Mouse (Mus musculus): Measurements from ENCODE around the gene Col23a1.

Gene Col23a1

DNA sequence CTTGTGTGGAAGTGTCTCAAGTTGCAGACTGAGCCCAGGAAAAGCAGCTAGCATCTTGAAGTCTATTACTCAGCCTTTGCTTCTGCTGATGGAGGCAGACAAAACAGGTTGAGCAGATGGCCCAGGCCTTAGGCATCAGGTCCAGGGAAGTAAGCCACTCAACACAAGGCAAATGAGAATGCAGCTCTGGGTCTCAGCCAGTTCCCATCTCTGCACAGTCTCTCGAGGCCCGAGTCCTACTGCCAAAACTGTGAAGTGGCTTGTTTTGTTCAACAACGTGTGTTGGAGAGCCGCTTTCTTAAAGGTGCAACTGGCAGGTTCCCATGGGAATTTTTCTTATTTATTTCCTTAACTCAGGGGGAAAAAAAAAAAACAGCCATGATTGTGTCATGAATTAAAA, 101.8 kb downstream of the Col23a1 start:
- DNase-seq: no peak

DNA sequence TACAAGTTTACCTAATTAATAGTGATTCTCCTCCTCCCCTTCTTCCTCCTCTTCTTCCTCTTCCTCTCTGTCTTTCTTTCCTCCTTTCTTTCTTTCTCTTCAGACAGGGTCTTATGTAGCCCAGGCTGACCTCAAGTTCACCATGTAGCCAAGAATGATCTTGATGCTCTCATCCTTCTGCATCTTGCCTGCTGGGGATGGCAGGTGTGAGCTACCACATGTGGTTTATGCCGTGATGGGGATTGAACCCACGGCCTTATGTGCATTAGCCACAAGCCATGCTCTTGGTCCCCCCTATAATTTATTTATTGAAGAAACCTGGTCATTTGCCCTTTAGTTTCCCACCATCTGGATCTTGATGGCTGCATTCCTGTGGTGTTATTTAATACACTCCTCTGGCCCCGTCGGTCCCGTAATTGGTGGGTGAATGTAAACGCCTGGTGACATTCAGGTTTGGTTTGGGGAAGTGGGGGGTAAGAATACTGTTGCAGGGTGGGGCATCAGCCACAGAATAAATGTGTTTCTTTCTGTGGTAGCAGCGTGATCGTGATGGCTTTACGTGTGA, 104.7 kb downstream of the Col23a1 start:
- no peak for DNase-seq

DNA sequence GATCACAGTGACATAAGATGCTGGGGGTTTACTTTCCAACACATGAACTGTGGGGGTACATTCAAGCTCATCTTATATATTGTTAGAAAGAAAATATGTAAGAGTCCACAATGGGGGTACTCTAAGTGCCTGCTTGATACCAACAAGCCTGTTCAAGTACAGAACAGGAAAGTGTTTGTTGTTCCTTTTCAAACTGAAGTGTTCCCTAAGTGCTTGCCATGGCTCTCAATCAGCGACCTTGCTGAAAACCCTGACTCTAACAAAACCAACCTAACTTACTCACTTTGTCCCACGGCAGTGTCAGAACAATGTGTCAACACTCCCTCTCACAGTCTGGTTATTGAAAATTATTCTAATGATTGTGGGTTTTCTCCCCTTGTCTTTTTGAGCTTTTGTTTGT, 106.7 kb downstream of the Col23a1 start:
- DNase-seq: no peak

DNA sequence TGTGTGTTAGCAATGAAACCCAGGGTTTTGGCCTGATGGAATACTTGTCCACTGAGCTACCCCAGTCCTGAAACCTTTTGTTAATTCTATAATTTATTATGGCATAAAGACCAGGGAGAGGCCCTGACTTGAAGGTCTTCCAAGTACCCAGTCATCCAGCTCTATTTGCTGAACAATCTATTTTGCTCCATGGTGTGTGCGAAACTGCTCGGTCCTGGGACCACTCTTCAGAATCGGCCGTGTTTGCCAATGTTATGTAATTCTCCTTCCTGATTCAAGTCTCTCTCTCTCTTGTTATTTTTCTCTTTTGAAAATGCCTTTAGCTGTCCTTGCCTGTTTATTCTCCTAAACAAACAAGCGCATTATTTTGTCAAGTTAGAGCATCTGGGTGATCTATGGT, 108.4 kb downstream of the Col23a1 start:
- DNase-seq: no peak

DNA sequence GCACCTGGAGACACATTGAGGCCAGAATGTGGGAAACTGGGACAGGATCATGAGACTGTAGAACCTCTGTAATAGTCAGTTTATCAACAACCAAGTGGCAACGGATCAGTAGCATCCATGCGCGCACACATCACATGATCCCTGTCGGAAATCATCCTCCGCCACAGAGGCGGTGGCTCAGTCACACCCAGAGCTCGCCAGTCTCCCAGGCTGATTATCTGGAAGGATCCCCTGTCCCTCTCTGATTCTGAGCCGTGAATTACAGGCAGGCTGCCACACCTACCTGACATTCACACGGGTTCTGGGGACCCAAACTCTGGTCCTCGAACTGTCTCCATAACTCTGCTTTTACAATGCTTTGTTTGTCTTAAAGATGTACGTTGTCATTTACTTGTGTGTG, 110.6 kb downstream of the Col23a1 start:
- DNase-seq: no peak

DNA sequence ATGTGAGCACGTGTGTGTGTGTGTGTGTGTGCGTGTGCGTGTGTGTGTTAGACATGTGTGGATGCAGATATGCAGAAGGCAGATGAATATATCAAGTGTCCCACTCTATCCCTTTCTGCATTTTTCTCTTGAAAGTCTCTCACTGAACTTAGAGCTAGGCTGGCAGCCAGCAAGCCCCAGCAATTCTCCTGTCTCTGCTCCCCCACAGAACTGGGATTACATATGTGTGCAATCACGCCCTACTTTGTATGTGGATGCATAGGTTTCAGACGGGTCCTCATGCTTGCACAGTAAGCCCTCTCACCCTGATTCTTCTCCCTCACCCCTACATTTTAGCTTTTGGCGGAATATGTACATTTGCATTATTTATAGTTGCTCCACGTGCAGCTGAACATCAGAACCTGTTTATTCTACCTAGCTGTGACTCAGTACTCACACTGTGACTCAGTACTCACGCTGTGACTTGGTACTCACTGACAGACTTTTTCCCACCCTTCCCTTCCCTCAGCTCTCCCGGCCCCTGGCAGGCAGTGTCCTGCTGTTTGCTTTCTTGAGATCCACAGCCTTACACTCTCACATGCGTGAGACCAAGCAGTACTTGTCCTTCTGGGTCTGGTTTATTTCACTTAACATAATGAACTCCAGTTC, 111.9 kb downstream of the Col23a1 start:
- no peak for DNase-seq

DNA sequence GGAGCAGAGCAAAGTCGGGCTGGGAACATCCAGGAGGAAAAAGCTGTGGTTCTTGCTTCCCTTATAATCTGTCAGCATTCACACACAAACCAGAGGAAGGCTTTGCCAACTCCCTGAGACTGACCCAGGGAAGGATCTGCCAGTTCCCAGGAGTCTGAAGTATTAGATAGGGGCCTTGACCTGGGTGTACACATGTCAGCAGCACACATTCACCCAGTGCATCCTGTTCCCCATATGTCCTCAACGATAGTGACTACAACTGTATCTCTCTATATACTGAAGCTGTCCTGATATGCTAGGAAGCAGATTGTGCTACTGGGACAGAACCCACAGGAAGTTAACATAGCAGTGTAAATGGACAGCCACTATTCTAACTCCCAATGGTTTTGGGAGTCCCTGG, 114.2 kb downstream of the Col23a1 start:
- DNase-seq: no peak

DNA sequence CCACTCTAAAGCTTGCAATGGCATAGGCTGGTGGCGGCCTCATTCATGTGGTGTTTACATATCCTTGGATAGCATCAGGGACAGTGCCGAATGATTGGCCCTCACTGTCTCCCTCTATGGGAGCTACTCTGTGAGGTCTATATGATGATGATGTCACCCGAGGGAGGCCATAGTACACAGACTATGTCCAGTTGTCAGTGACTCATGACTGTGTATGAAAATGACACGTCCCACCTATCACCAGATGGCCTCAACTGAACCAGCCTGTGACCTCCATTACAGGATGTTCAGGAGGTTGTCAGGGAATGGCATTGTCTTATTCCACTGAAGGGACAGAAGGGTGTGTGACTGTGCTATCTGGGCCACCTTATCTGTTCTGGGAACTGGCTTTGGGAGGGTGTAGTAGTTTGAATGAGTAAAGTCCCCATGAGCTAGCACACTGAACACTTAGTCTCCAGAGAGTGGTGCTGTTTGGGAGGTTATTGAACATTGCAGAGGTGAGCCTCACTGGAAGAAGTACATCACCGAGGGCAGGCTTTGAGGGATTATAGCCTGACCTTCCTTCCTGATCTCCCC, 115.2 kb downstream of the Col23a1 start:
- no peak for DNase-seq

DNA sequence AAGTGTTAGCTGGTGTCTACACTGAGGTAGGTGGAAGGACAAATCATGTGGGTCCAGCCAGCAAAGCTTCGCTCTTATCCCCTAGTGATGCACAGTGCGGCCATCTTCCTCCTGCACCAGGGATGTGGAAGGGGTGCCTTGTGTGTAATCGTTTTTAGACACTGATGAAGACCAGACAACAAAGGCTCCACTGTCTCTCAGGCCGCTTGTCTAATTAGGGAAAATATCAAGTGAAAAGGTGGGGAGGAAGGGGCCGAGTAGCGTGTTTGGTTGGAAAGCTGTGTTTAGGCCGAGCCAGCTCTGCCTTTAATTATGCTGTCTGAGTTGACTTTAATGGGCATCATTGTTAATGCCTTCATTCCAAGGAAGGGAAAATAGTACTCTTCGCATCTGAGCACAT, 116.8 kb downstream of the Col23a1 start:
- DNase-seq: no peak

DNA sequence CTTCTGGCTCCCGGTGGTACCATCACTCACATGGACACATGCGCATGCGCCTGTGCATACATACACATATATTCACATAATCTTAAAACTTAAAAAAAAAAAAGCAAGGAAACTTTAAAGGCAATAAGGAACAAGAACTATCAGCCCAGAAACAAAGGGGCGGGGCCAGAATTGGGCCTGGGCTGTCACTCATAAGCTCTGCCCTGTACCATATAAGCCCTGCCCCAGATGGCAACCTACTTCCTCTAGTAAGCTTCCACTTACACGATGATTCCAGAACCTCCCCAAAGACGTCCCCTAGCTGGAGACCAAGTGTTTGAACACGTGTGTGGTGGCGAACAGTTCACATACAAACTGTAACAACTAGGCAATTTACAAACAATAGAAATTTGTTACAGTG, 117.6 kb downstream of the Col23a1 start:
- DNase-seq: no peak

DNA sequence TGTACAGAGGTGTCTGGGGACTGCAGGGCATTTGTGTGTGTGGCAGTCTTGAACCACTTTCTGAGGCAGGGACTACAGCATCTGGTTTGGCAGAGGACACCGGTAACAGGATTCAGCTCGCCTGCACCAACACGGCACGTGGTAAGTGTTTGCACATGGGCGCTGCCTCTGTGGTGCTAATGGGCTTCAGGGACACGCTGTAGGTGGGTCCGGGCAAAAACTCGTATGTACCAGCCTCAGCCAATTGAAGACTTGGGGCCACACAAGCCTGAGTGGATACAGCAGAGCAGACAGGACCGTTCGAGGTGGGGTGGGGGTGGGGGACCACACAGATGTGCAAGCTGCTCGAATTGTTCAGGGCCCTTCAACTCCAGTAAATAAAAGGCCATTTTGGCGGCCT, 121.1 kb downstream of the Col23a1 start:
- no peak for DNase-seq

DNA sequence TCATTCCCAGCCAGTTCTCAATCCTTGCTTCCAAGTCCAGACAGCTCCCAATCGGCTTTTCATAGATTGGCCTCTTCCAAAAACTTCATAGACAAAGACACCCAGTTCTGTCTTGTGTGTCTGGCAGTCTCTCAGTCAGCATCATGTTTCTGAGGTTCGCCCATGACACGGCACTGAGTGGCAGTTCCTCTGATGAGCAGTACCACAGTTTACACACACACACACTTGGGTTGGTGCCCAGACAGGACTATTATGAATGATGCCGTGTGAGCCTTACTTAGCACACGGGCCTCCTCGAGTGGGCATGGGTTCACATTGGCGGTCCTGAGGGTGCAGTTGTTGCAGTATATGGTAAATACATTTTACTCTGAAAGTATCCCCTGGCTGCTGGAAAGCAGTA, 124.8 kb downstream of the Col23a1 start:
- DNase-seq: no peak

DNA sequence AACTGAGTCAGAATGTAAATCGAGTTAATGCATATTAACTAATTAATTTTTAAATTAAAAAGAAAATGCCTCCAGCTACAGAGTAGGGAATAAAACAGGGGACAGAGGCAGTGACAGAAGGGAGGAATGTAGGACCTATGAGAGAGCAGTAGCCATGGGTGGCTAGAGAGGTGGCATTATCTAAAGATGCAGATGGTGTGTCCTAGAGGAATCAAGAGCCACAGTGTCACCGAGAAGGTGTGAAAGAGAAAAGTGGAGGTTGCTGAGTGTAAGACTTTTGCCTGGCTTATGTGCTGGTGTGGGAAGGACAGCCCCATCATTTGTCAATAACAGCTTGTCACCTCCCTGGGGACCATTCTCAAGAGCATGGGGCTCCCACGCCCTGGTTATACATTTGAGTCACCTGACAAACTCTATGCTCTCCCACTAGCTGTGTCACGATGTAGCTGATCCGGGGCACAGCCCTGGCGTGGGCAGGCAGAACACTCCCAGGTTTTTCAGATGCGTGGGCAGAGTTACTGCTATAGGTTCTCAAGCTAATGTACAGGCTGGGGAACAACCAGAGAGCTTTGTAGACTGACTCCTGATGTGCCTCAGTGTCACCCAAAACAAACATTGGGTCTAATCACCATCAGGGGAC, 125.4 kb downstream of the Col23a1 start:
- no peak for DNase-seq

DNA sequence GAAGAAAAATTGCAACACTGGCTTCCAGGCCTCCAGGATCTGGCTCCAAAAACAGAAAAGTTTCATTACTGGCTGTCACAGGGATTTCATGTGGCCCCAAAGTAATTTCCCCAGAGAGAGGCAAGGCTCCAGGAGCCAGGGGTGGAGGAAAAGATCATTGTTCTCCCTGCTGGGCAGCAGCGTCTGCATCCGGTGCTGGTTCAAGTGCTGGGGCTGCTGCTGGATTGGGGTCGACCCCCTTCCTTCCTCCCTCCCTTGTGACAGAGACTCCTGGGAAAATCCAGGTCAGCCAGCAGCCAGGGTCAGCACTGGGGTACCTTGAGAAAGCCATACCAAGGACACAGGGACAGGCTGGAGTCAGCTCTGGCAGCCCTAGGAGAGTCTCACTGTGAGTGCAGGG, 129.1 kb downstream of the Col23a1 start:
- DNase-seq: no peak

DNA sequence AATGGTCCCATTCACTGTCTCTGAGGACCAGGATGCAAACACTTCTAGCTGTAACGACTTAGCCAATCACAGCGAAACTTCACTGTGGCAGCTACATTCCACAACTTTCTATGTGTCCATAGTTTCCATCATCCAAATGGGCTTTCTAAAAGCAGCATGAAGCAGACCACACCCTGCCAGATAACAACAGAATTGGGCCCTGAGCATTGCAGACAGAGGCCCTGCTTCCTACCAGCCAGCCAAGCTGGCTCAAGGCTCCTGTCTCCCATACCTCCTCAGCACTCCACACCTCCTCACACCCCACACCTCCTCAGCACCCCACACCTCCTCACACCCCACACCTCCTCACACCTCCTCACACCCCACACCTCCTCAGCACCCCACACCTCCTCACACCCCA, 132.2 kb downstream of the Col23a1 start:
- no peak for DNase-seq

DNA sequence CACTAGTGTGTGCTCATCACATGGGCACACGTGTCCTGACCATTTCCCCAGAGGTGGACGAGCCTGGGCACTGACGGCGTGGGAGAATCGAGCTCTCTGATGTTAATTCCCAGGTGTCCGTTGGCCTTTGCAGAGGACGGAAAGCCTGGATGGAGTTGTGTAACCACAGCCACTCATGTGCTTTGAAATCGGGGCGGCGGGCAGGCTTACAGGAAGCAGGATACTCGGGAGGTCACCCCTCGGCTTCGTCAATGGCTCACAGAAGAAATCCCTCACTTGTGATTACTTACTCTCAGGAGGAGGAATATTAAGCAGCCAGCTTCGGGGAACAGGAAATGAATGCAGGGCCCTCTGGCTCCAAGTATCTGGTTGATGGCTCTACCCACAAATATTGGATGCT, 133.0 kb downstream of the Col23a1 start:
- no peak for DNase-seq

DNA sequence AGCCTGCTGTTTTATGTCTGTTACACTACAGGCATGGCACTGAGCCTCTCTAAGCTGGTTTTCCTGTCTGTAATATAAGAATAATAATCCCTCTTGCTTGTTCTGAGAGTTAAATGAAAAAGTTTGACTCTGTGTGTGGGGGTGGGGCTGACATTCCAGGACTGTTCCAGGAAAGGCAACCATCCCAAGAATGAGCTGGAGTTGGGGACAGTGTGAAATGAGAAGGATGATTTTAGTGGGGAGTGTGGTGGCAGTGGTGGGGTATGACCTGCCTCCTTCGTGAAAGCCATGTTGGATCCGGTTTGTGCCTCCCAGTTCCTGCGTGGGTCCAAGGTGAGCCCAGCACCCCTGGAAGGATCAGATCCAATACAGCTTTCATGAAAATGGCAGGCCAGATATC, 136.4 kb downstream of the Col23a1 start:
- DNase-seq: no peak

DNA sequence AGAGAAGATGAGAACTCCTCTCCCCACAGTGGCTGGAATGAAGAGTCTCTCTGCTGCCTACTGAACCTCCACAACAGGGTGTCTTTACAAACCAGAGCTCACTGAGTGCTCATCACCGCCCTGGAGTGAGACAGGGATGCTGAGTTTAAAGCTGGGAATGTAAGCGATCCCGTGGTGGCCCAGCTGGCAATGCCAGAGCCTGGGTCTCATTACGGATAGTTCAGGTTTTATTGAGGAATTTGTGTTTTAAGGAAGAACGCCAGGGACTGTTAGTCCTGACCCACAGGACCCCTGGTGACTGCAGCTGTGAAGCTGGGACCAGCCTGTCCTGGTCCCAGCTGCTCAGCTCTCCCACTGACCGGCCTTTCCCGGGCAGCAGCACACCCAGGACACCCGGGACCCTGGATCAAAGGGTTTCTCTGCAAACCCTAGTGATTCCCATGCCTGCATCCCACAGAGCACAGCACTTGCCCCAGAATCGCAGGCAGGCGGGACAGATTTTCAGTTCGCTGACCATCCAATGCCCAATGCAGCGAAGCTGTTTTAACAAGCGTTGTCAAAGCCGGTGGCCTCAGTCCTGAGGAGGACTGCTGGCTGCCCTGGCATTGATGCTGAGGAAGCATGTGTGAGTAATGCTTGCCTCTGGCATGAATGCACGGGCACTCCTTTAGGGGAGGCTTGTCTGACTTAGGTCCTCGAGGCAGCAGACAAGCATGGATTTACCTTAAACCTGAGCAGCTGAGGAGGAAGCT, 139.9 kb downstream of the Col23a1 start:
- no peak for DNase-seq

DNA sequence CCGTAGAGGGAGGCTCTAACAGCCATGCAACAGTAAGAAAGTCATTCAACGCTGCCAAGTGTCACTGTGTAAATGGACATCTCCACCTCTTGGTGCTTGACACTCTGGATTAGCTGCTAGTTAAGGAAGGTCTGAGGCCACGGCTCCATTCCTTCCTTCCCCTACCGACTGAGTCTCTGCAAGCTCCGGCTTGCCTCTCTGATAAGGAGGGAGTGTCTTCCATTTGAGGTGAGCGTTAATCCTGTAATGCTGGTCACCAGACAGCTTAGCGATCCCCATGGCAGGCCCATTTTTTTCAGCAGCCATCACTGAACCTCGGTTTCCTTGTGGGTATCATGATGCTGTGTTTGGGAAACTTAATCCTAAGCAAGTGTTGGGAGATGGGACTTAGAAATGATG, 140.5 kb downstream of the Col23a1 start:
- DNase-seq: no peak

DNA sequence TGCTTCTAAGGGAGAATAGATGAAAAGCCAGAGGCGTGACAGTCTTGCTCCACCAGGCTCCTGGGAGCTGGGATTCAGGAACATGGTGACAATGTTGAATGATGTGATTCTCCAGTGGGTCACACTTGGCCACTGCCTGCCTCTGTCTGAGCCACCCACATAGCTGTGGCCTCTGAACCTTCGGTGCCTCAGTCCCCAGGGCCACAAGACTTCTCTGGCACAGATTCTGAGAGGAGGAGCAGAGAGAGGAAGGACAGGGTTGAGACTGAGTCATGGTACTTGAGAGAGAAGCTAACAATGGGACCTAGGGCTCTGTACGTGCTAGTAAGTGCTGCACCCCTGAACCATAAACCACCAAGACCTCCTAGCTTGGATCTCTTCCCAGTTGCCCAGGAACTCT, 141.6 kb downstream of the Col23a1 start:
- DNase-seq: no peak

DNA sequence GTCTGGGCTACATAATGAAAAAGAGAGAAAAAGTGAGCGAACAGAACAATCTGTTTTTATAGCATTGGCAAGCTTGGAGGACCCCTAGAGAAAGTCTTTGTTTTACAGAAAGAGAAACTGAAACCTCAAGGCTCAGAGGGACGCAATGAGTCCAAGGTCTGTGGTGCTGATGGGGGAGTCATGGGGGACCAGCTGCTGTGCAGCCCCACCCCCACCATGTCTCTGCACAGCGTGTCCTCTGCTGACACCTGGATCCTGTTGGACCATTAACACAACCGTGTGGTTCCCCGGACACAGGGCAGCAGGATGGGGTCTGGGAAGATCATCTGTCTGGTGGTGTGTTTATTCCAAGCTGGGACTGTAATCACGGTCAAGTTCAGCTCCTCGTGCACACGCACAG, 142.2 kb downstream of the Col23a1 start:
- DNase-seq: no peak

DNA sequence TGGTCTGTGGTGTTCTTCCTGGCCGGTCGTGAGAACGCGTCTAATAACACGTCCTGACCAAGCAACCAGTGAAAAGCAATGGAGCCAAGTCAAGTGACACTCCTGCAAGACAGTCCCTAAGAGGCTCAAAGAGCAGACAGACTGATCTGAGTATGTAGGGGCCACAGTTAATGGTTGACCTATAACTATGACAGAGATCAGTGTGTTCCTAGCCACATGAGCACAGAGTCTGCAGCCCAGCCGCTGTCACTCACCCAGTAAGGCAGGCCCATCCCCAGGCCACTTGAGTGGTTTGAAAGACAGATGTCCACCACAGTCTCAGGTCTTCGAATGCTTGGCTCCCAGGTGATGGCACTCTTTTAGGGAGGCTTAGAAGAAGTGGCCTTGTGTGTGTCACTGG, 152.3 kb downstream of the Col23a1 start:
- peak; percentile 21 for DNase-seq

DNA sequence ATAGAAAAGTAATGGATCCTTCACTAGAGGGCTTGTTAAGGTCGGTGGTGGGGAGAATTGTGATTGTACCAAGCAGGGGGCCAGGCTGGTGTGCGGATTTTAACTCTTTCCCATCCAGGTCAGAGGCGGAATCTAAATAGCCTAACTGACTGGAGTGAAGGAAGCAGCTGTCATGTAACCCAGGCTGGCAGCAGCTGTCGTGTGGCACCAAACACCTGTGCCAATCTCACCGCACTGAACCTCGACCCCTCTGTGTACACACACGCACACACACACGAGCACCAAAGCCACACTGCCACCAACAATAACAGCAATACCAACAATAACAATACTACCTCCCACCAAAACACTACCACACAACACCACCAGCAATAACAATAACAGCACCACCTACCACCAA, 152.9 kb downstream of the Col23a1 start:
- DNase-seq: no peak

DNA sequence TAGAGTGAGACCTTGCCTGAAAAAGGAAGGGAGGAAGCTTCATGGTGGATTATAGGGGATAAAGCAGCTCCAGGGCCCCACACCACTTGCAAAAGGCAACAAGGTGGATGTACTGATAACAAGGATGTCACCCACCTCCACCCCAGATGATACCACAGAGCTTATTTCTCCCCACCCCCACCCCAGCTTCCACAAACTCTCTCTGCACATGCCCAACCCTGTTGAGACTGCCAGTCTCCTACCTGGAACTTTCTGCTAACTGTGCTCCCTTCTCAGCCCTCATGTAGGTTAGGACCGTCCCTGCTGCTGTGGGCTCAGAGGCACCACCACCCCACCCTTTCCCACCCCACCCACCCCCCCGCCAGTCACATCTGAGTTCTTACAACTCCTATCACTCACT, 154.1 kb downstream of the Col23a1 start:
- no peak for DNase-seq
